Comparison of ENCODE assay signal across 18 mouse cellular contexts in the genomic region with DNA sequence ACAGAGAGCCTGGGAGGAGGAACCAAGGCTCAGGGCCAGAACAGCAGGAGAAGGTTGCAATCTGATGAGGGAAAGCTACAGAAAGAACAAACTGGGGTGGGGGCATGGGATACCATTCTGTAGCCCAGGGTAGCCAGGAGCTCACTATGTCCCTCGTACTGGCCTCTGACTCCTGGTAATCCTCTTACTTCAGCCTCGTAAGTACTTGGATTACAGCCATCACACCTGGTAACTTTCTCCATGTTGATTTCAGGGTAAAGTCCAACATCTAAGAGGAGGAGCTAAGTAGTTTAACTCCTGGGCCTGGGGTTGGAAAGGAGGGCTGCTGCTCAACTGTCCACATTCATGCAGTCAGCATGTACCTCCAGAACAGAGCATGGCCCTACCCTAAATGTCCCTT.
"Had no signal": no experiment of that assay in that cellular context is flagged by ENCODE, and none has a peak within 500 bp of the region (broad histone marks: within the 10 kb centered on the region; RNA-seq: fewer than 3 reads in every experiment).

No protein-coding gene starts in this region.

- H3K9me3 ChIP-seq: intestine, embryonic 15.5 days; limb, embryonic 15.5 days; stomach, embryonic 15.5 days had no signal

- H3K4me1 ChIP-seq: limb, embryonic 15.5 days; stomach, embryonic 15.5 days had no signal

- ATAC-seq: intestine, embryonic 15.5 days had no signal

- H3K4me3 ChIP-seq: intestine, embryonic 15.5 days; limb, embryonic 12.5 days; limb, embryonic 15.5 days; liver, embryonic 13.5 days; stomach, embryonic 15.5 days had no signal

- H3K9ac ChIP-seq: intestine, embryonic 15.5 days; limb, embryonic 12.5 days; limb, embryonic 15.5 days; liver, embryonic 13.5 days; stomach, embryonic 15.5 days had no signal

- H3K36me3 ChIP-seq: intestine, embryonic 15.5 days; limb, embryonic 12.5 days; limb, embryonic 15.5 days; liver, embryonic 13.5 days; stomach, embryonic 15.5 days had no signal

- H3K4me2 ChIP-seq: intestine, embryonic 15.5 days; limb, embryonic 12.5 days; limb, embryonic 15.5 days; liver, embryonic 13.5 days; midbrain, embryonic 11.5 days; stomach, embryonic 15.5 days had no signal

- H3K27ac ChIP-seq: intestine, embryonic 15.5 days; kidney, postnatal 0 days; limb, embryonic 12.5 days; limb, embryonic 15.5 days; liver, embryonic 13.5 days; stomach, embryonic 15.5 days had no signal

- H3K27me3 ChIP-seq: intestine, embryonic 15.5 days; limb, embryonic 12.5 days; limb, embryonic 15.5 days; liver, embryonic 13.5 days; stomach, embryonic 15.5 days had no signal

- DNase-seq: left cerebral cortex, postnatal 4 days; liver, embryonic 13.5 days; lung, adult 2 months; lung, postnatal 14 days; lung, postnatal 4 days; midbrain, embryonic 14.5 days; right cerebral cortex, adult 18-20 months; right cerebral cortex, postnatal 14 days; right cerebral cortex, postnatal 4 days; spleen, adult 18-20 months; thymus, adult 18-20 months; thymus, postnatal 4 days had no signal
